Mouse (Mus musculus): ENCODE data around the gene Vmn2r110. TPM values are rescaled to one million over a fixed set of nuclear protein-coding genes. Genes with fewer than 3 reads are reported as not detected.

Vmn2r110 gene
- polyA plus RNA-seq (2015; fragmentation: Nextera tagmentation; extraction: Ambion mirVana), result not detected in 2 replicates

- no peaks in the 10 kb centered on the region for H3K36me3 ChIP-seq (ENCODE audit: control insufficient read depth, insufficient read depth)
- no peaks in the 10 kb centered on the region for H3K27me3 ChIP-seq (ENCODE audit: control insufficient read depth, insufficient read depth, low read length)
- H3K9ac ChIP-seq (ENCODE audit: low read length), result no peak within 1 kb of the TSS
- WGBS, result 19% methylated on average over 1 of the region's 1 CpGs
- H3K9me3 ChIP-seq (replicated peaks; ENCODE audit: control insufficient read depth, low read length), result no peaks in the 10 kb centered on the region
- no peak within 1 kb of the TSS for H3K4me2 ChIP-seq (ENCODE audit: low read depth, low read length)
- ATAC-seq (replicated peaks; ENCODE audit: extremely low read depth, insufficient read depth, low FRiP score), result no peak
- H3K4me1 ChIP-seq (ENCODE audit: control insufficient read depth, insufficient read depth, low read length), result no peaks in the 10 kb centered on the region
- H3K27ac ChIP-seq (ENCODE audit: low read length), result no peak within 1 kb of the TSS
- no peak within 1 kb of the TSS for H3K4me3 ChIP-seq (ENCODE audit: low read length)
Measured at GRCm38 (mm10) chr17:20596323-20596722, at the start of gene Vmn2r110. Gene Vmn2r110 (minus strand): TSS chr17:20596423.

GRCm38 (mm10) chr17:20624777-20625176 lies 28.6 kb upstream of the Vmn2r110 start, which contains the start of gene Fpr-rs3:
Gene Fpr-rs3 (minus strand): TSS chr17:20624877.
- H3K4me2 ChIP-seq (ENCODE audit: low read depth, low read length), result no peak within 1 kb of the TSS
- H3K27ac ChIP-seq (ENCODE audit: low read length), result no peak within 1 kb of the TSS
- peaks cover 4% of the 10 kb centered on the region; the same call in 1 of the 2 replicates for H3K9me3 ChIP-seq (replicated peaks; ENCODE audit: control insufficient read depth, low read length)
- no peaks in the 10 kb centered on the region for H3K36me3 ChIP-seq (ENCODE audit: control insufficient read depth, insufficient read depth)
- H3K4me1 ChIP-seq (ENCODE audit: control insufficient read depth, insufficient read depth, low read length), result no peaks in the 10 kb centered on the region
- ATAC-seq (replicated peaks; ENCODE audit: extremely low read depth, insufficient read depth, low FRiP score), result no peak
- H3K27me3 ChIP-seq (ENCODE audit: control insufficient read depth, insufficient read depth, low read length), result no peaks in the 10 kb centered on the region
- H3K4me3 ChIP-seq (ENCODE audit: low read length), result no peak within 1 kb of the TSS
- H3K9ac ChIP-seq (ENCODE audit: low read length), result no peak within 1 kb of the TSS

- WGBS, result 82% methylated on average over 1 of the region's 1 CpGs
- Histone ChIP-seq H3K36me3 (ENCODE audit: control insufficient read depth, insufficient read depth) (no peaks in the 10 kb centered on the region), H3K4me1 (ENCODE audit: control insufficient read depth, insufficient read depth, low read length) (no peaks in the 10 kb centered on the region), H3K27me3 (ENCODE audit: control insufficient read depth, insufficient read depth, low read length) (no peaks in the 10 kb centered on the region), H3K4me2 (ENCODE audit: low read depth, low read length) (no peak within 1 kb of the TSS), H3K9me3 (replicated peaks; ENCODE audit: control insufficient read depth, low read length) (no peaks in the 10 kb centered on the region; the same call in 1 of the 2 replicates), H3K4me3 (ENCODE audit: low read length) (no peak within 1 kb of the TSS), H3K27ac (ENCODE audit: low read length) (no peak within 1 kb of the TSS), H3K9ac (ENCODE audit: low read length) (no peak within 1 kb of the TSS)
- ATAC-seq (replicated peaks; ENCODE audit: extremely low read depth, insufficient read depth, low FRiP score), result no peak
Measured at GRCm38 (mm10) chr17:20564656-20565055, 31.6 kb downstream of the Vmn2r110 start, which contains the start of gene Vmn2r109. Gene Vmn2r109 (minus strand): TSS chr17:20564756.

Other genes with a start within 250 kb of the Vmn2r110 start
- gene Vmn1r224, start 182.3 kb downstream of the Vmn2r110 start, polyA plus RNA-seq (2015; fragmentation: Nextera tagmentation; extraction: Ambion mirVana), result not detected in 2 replicates
- gene Vmn2r108, start 115.1 kb downstream of the Vmn2r110 start, polyA plus RNA-seq (2015; fragmentation: Nextera tagmentation; extraction: Ambion mirVana), result not detected in 2 replicates
- not detected in 2 replicates for gene Vmn1r225, start 98.3 kb downstream of the Vmn2r110 start, polyA plus RNA-seq (2015; fragmentation: Nextera tagmentation; extraction: Ambion mirVana)
- gene Vmn2r109, start 31.7 kb downstream of the Vmn2r110 start, polyA plus RNA-seq (2015; fragmentation: Nextera tagmentation; extraction: Ambion mirVana), result not detected in 2 replicates
- not detected in 2 replicates for gene Fpr-rs3, start 28.5 kb upstream of the Vmn2r110 start, polyA plus RNA-seq (2015; fragmentation: Nextera tagmentation; extraction: Ambion mirVana)
- gene Vmn1r226, start 86.4 kb upstream of the Vmn2r110 start, polyA plus RNA-seq (2015; fragmentation: Nextera tagmentation; extraction: Ambion mirVana), result not detected in 2 replicates
- gene Vmn1r227, start 133.4 kb upstream of the Vmn2r110 start, polyA plus RNA-seq (2015; fragmentation: Nextera tagmentation; extraction: Ambion mirVana), result not detected in 2 replicates
- gene Vmn1r228, start 189.7 kb upstream of the Vmn2r110 start, polyA plus RNA-seq (2015; fragmentation: Nextera tagmentation; extraction: Ambion mirVana), result not detected in 2 replicates
- gene Vmn1r229, start 215.1 kb upstream of the Vmn2r110 start, polyA plus RNA-seq (2015; fragmentation: Nextera tagmentation; extraction: Ambion mirVana), result not detected in 2 replicates
- not detected in 2 replicates for gene Vmn1r230, start 244.0 kb upstream of the Vmn2r110 start, polyA plus RNA-seq (2015; fragmentation: Nextera tagmentation; extraction: Ambion mirVana)